Mouse (Mus musculus) cerebellum, adult 8-10 months (tissue): ENCODE data around the gene Ranbp3l.
"Not testable (repeated sequence)": the region's sequence is repeated elsewhere in the genome, so short reads cannot be mapped to it uniquely, and the experiment has no call there.

Experiments
- DNase-seq: peaks from one replicate; pipeline ENCODE4 v3.0.0; 2022

Ranbp3l gene

DNA sequence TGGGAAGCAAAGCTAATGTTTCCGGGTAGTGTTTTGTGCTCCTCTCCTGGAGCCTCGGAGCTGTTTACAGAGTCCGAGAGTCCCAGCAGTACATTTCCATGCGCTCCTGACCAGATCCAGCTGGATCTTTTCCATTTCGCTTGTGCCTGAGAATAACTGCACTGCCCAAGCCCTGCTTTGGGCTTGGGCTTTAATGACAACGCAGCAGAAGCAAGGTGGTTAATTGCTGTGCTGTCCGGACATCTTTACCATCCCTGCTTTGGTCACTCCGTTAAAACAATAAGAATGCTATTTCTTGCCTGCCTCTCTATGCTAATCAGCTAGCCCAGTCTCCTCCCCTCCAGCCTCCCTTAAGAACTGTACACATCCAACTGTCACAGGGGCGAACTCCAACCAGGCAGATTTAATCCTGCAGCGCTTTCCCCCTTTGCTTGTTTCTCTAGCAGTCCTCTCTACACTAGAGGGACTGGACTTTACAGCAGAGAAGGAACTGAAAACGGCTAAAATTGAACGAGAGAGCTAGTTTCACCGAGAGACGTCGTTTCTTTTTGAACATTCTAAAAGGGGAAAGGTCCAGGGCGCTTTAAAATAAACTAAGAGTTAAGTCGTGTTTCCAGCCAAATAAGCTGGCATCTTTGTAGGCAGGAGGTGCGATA is at the start of gene Ranbp3l:
Ranbp3l (plus strand) TSS at position 377 of the 656 bp plus-strand sequence.
- DNase-seq: peak; percentile 27

DNA sequence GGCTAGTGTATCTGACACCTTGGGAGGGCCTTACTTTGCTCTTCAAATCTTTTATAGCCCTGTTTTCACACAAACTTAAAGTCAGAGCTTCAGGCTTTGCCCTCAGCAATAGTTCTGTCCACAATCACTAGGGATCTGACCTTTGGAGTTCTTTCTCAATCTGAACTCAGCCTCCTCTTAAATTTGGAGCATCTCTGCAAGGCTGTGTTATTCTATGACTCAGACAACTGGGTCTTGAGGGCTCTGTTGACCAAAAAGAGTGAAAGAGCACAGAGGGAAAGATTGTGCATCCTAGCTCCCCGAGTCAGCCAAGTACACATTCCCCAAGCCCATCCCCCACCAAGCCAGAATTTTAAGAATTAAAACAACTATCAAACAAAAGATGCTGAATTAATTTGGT is 37.7 kb upstream of the Ranbp3l start:
- DNase-seq: no peak

- no peak for DNase-seq
These were observed 30.8 kb upstream of the Ranbp3l start for GRCm38 (mm10) chr15:8936911-8937310.

GRCm38 (mm10) chr15:8940861-8941260 is 26.9 kb upstream of the Ranbp3l start:
- no peak for DNase-seq

GRCm38 (mm10) chr15:8950856-8951255 is 16.9 kb upstream of the Ranbp3l start:
- DNase-seq: no peak

DNA sequence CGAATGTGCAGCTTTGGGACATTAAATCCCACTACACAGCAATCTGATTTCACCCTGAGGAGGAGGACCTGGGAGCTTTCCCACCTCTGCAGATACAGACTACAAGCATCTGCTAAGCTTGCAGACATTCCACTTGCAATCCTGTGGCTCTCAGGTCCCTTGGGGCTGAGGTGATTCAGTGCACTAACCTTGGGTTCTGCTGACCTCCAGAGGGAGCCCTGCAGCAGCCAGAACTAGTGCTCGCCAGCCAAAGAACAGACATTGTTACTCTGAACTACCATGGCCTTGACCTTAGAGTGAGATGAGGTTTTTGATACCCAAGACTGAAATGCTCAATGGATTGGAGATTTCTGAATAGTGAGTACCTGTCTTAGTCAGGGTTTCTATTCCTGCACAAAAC is 4.4 kb upstream of the Ranbp3l start:
- DNase-seq: no peak

GRCm38 (mm10) chr15:8968229-8968595 is 463 bp downstream of the Ranbp3l start:
- DNase-seq: no peak

DNA sequence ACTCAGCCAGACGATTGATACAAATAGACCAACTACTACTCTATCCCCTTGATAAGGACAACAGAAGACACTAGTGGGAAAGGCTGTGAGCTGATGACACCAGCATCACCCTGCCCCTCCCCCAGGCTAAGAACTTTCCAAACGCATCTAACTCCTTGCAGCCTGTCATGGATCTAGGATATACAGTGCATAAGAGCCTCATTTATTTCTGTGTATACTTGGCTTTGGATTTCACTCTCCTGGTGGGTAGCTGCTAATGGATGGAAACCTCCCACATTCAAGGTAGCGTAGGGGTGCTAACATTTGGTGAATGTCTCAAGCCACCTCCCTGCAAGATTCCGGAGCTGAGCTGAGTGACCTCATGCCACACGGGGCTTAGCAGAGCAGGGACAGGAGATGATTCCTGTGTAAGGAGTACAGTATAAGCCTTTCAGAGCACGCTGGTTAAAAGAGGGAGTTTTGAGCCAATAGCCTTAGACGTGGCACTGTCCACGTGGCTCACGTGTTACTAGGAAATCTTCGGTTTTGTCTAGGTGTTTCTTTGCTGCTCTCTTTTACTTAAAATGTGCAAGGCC is 1.4 kb downstream of the Ranbp3l start:
- no peak for DNase-seq

- DNase-seq: no peak
These were observed 23.5 kb downstream of the Ranbp3l start for GRCm38 (mm10) chr15:8991211-8991610.

- DNase-seq: no peak
These were observed 24.4 kb downstream of the Ranbp3l start for GRCm38 (mm10) chr15:8991859-8992838.

DNA sequence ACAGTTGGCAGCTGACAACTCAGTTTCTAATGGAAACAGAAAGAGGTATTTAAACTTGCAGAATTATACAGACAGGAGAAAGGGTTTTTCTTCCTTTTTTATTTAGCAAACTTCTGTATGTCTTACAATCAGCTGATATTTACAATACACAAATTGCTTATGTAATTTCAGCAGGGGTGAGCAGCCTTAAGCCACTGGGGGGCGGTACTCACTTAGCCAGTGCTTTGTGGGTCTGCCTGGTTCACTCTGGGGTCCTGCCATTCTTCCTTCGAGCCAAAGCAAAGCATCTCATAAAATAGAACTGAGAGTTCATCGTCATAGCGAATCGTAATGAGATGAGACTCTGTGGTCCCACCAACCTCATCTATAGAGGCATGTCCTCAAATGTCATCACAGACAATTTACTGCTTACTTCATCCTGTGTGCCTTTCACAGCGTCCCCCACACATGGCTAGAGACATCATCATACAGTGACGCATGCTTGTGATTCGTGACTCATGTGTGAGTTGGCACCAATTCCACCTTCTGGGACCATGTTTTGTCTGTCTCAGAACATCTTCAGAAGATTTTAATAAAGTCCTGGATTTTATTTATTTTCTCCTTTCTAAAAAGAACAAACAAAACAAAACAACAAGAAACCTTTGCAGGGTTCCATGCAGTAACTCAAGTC is 27.0 kb downstream of the Ranbp3l start:
- no peak for DNase-seq

- DNase-seq: no peak
These were observed 27.7 kb downstream of the Ranbp3l start for GRCm38 (mm10) chr15:8995490-8995889.

- no peak for DNase-seq
These were observed 35.0 kb downstream of the Ranbp3l start for GRCm38 (mm10) chr15:9002762-9003161.

DNA sequence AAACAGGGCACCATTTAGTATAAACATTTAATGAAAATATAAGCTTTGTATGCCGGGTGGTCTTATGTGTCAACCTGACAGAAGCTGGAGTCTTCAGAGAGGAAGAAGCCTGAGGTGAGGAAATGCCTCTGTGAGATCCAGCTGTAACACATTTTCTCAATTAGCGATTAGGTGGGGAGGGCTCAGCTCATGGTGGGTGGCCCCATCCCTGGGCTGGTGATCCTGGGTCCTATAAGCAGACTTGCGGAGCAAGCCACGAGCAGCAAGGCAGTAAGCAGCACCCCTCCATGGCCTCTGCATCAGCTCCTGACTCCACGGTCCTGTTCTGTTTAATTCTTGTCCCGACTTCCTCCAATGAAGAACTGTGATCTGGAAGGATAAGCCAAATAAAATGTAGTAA is 41.4 kb downstream of the Ranbp3l start:
- no peak for DNase-seq

GRCm38 (mm10) chr15:9014541-9014940 is 46.8 kb downstream of the Ranbp3l start:
- no peak for DNase-seq

GRCm38 (mm10) chr15:9015496-9015895 is 47.7 kb downstream of the Ranbp3l start:
- DNase-seq: not testable (repeated sequence)

DNA sequence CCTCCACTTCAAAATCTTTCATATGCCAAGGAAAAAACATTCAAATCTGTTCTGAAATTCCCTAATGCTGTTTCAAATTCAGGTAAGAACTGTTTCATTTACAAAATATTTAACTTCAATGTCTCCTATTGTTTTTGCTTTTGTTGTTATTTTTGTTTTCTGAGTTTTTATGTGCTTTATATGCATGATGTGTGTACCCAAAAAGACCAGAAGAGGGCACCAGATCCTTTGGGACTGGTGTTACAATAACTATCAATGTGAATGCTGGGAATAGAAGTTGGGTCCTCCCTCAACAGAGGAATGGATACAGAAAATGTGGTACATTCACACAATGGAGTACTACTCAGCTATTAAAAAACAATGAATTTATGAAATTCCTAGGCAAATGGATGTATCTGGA is 88.0 kb downstream of the Ranbp3l start:
- no peak for DNase-seq

DNA sequence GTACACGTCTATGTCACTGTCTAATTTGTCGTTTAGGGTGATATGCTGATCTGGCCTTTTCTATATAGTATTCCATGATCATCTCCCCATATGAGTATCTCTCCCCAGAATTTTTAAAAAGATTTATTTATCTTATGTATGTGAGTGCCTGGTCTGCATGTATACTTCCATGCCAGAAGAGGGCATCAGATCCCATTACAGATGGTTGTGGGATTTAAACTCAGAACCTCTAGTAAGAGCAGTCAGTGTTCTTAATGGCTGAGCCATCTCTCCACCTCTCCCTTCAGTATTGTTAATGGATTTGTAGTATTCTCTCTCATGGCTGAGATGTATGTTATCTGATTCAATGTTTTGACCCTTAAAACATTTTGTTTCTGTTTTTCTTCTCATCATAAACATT is 92.1 kb downstream of the Ranbp3l start:
- DNase-seq: no peak

GRCm38 (mm10) chr15:9061150-9061882 is 93.6 kb downstream of the Ranbp3l start:
- no peak for DNase-seq

- DNase-seq: no peak
These were observed 101.1 kb downstream of the Ranbp3l start for GRCm38 (mm10) chr15:9068881-9069280.

DNA sequence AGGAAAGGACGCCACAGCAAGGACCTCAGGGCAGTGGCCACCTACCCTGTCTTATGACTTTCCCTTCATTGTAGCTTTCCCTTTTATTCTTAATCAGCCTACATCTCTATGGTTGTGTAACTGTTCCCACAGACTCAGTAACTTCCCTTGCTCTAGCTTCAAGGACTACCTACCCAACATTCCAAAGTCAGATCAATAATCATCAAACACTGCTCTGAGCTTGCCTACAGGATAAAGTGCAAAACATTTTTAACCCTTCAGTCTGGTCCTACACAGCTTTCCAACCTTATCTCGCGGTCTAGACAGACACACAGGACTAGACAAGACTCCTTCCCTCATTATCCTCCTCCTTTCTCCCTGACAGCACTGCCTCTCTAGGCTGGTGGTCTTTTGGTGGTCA is 102.6 kb downstream of the Ranbp3l start:
- DNase-seq: no peak

DNA sequence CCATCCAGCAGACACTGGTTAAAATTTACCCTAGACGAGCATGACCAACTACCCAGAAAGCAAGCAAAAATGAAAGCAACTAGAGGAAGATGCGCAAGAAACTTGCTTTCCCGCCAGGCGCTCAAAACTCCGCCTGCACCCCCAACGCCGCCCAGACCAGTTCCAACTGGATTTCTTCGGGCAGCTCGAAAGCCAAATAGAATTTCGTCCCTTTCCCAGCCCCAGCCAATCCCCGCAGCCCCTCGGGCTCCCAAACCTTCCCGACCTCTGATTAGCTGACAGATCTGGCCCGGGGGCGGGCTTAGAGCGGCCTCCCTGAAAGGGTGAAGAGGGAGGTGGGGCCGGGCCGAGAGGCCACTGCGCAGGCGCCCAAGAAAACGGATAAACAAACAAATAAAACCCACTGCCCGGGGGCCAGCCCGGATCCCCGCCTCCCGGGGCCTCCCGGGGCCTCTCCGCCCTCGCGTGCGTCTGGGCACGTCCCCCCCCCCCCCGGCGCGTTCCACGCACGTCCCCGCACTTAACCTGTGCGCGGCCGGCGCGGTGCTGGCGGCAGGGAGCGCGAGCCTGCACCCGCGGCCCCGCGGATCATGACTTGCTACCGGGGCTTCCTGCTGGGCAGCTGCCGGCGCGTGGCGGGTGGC is 103.3 kb downstream of the Ranbp3l start, which contains the start of gene Nadk2:
Nadk2 (plus strand) TSS at position 349 of the 644 bp plus-strand sequence.
- DNase-seq: peak; percentile 97
